Mouse (Mus musculus) forebrain, embryonic 13.5 days (tissue): Measurements from ENCODE around the gene Pop5. TPM values are rescaled to one million over a fixed set of nuclear protein-coding genes. Genes with fewer than 3 reads are reported as not detected.

ENCODE experiments used
- ATAC-seq: fragments of 200-750 bp; cut with Nextera tagmentation; 2 replicates; pipeline ENCODE4 v1.8.0; 2017
- H3K27ac ChIP-seq: fragments of 300-500 bp; sonication (generic); 2 replicates; pipeline ENCODE4 v1.5.1; 2015; ENCODE audit warnings: inconsistent platforms, mild to moderate bottlenecking, moderate library complexity
- H3K27me3 ChIP-seq: fragments of 300-500 bp; sonication (generic); 2 replicates; pipeline ENCODE4 v1.6.1; 2015; ENCODE audit warnings: mild to moderate bottlenecking, inconsistent platforms
- H3K36me3 ChIP-seq: fragments of 300-500 bp; sonication (generic); 2 replicates; pipeline ENCODE4 v1.6.1; 2015; ENCODE audit warnings: mild to moderate bottlenecking, inconsistent platforms; ENCODE audit not compliant: poor library complexity, severe bottlenecking
- H3K4me1 ChIP-seq: fragments of 300-500 bp; sonication (generic); 2 replicates; pipeline ENCODE4 v1.6.1; 2015; ENCODE audit warnings: inconsistent platforms
- H3K4me2 ChIP-seq: fragments of 300-500 bp; sonication (generic); 2 replicates; pipeline ENCODE4 v1.6.1; 2015; ENCODE audit warnings: inconsistent platforms, mild to moderate bottlenecking, moderate library complexity
- H3K4me3 ChIP-seq: fragments of 300-500 bp; sonication (generic); 2 replicates; pipeline ENCODE4 v1.5.1; 2015; ENCODE audit warnings: mild to moderate bottlenecking, inconsistent platforms
- H3K9ac ChIP-seq: fragments of 300-500 bp; sonication (generic); 2 replicates; pipeline ENCODE4 v1.6.1; 2015; ENCODE audit warnings: mild to moderate bottlenecking, inconsistent platforms
- H3K9me3 ChIP-seq: fragments of 300-500 bp; sonication (generic); replicated peaks from 2 replicates; pipeline ENCODE4 v1.6.1; 2016; ENCODE audit warnings: inconsistent platforms
- WGBS: fragments of 180-500 bp; shearing (Covaris S2); methylation state at CpG from one replicate; pipeline ENCODE4 v1.1.7; 2015; 5-methylcytosine and 5-hydroxymethylcytosine counted together
- polyA plus RNA-seq: library from polyadenylated mRNA; unstranded; fragments of >200 nt; fragmentation: Nextera tagmentation; extraction: Ambion mirVana; gene quantifications from 2 replicates; pipeline ENCODE4 v1.2.1, GENCODE M21; 2015

Gene Pop5
- polyA plus RNA-seq, 1 experiment from 2014 or later = 112 TPM

GRCm38 (mm10) chr5:115203735-115204561 lies 31.7 kb upstream of the Pop5 start:
- H3K9ac ChIP-seq = peak overlapping the region; percentile 56
- peak overlapping the region; percentile 56 for H3K4me2 ChIP-seq
- 0 out of 2 replicates have a peak, but pooled peaks cover 3% of the 10 kb centered on the region for H3K27me3 ChIP-seq
- H3K4me3 ChIP-seq = peak overlapping the region; percentile 24
- H3K9me3 ChIP-seq = no peaks in the 10 kb centered on the region
- 14% methylated on average over 23 of the region's 23 CpGs for WGBS
- ATAC-seq = peak; percentile 73
- peaks cover 22% of the 10 kb centered on the region for H3K4me1 ChIP-seq
- no peaks in the 10 kb centered on the region for H3K36me3 ChIP-seq
- peak overlapping the region; percentile 80 for H3K27ac ChIP-seq

- 5% methylated on average over 31 of the region's 31 CpGs for WGBS
- Histone ChIP-seq H3K4me2 (peak overlapping the region; percentile 56), H3K4me3 (peak overlapping the region; percentile 24), H3K36me3 (no peaks in the 10 kb centered on the region), H3K27ac (peak overlapping the region; percentile 80), H3K9me3 (no peaks in the 10 kb centered on the region), H3K9ac (peak overlapping the region; percentile 56), H3K4me1 (peaks cover 22% of the 10 kb centered on the region), H3K27me3 (0 out of 2 replicates have a peak, but pooled peaks cover 3% of the 10 kb centered on the region)
- peak; percentile 88 for ATAC-seq
These were observed 30.9 kb upstream of the Pop5 start for GRCm38 (mm10) chr5:115204562-115205311.

- Histone ChIP-seq H3K27me3 (0 out of 2 replicates have a peak, but pooled peaks cover 3% of the 10 kb centered on the region), H3K4me1 (peaks cover 22% of the 10 kb centered on the region), H3K9me3 (no peaks in the 10 kb centered on the region), H3K36me3 (no peaks in the 10 kb centered on the region), H3K9ac (no peak overlapping the region), H3K27ac (no peak overlapping the region), H3K4me2 (no peak overlapping the region), H3K4me3 (no peak overlapping the region)
- 61% methylated on average over 5 of the region's 5 CpGs for WGBS
- no peak for ATAC-seq
These were observed 28.4 kb upstream of the Pop5 start for GRCm38 (mm10) chr5:115207244-115207643.

- H3K4me3 ChIP-seq = no peak overlapping the region
- ATAC-seq = no peak
- 0 out of 2 replicates have a peak, but pooled peaks cover 3% of the 10 kb centered on the region for H3K27me3 ChIP-seq
- WGBS = 10% methylated on average over 9 of the region's 16 CpGs
- peaks cover 22% of the 10 kb centered on the region for H3K4me1 ChIP-seq
- no peaks in the 10 kb centered on the region for H3K9me3 ChIP-seq
- H3K27ac ChIP-seq = no peak overlapping the region
- H3K36me3 ChIP-seq = no peaks in the 10 kb centered on the region
- no peak overlapping the region for H3K4me2 ChIP-seq
- no peak overlapping the region for H3K9ac ChIP-seq
These were observed 27.7 kb upstream of the Pop5 start for GRCm38 (mm10) chr5:115207892-115208291.

- no peak for ATAC-seq
- WGBS = 64% methylated on average over 5 of the region's 5 CpGs
- H3K27me3 ChIP-seq = 0 out of 2 replicates have a peak, but pooled peaks cover 3% of the 10 kb centered on the region
- no peak overlapping the region for H3K27ac ChIP-seq
- no peaks in the 10 kb centered on the region for H3K9me3 ChIP-seq
- H3K9ac ChIP-seq = no peak overlapping the region
- H3K4me2 ChIP-seq = no peak overlapping the region
- peaks cover 22% of the 10 kb centered on the region for H3K4me1 ChIP-seq
- no peaks in the 10 kb centered on the region for H3K36me3 ChIP-seq
- H3K4me3 ChIP-seq = no peak overlapping the region
These were observed 27.0 kb upstream of the Pop5 start for GRCm38 (mm10) chr5:115208601-115209000.

DNA sequence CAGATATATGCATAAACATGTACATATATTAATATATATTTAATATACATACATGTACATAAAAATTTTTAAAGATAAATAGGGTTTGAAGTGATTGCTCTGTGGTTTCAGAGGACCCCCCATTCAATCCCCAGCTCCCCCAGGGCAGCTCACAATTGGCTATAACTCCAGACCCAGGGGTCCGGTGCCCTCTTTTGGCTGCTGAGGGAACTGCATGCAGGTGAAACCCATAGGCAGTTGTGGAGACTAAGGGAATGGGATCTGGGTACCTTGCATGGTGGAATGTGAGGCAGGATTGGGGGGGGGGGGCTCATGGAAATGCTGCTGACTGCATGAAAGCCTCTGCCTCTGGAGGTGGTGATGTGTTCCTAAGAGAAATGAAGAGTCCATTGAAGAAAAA lies 25.3 kb upstream of the Pop5 start:
- Histone ChIP-seq H3K36me3 (no peaks in the 10 kb centered on the region), H3K9me3 (no peaks in the 10 kb centered on the region), H3K4me3 (no peak overlapping the region), H3K4me1 (peaks cover 7% of the 10 kb centered on the region), H3K4me2 (no peak overlapping the region), H3K27me3 (peaks cover 8% of the 10 kb centered on the region; the same call in 1 of the 2 replicates), H3K27ac (no peak overlapping the region), H3K9ac (no peak overlapping the region)
- 11% methylated on average over 1 of the region's 1 CpGs for WGBS
- ATAC-seq = no peak

GRCm38 (mm10) chr5:115212451-115212850 lies 23.2 kb upstream of the Pop5 start:
- H3K36me3 ChIP-seq = no peaks in the 10 kb centered on the region
- H3K9ac ChIP-seq = no peak overlapping the region
- H3K4me2 ChIP-seq = no peak overlapping the region
- peaks cover 13% of the 10 kb centered on the region for H3K4me1 ChIP-seq
- H3K27me3 ChIP-seq = peaks cover 8% of the 10 kb centered on the region; the same call in 1 of the 2 replicates
- H3K4me3 ChIP-seq = no peak overlapping the region
- no peak overlapping the region for H3K27ac ChIP-seq
- 78% methylated on average over 9 of the region's 9 CpGs for WGBS
- ATAC-seq = no peak
- no peaks in the 10 kb centered on the region for H3K9me3 ChIP-seq

DNA sequence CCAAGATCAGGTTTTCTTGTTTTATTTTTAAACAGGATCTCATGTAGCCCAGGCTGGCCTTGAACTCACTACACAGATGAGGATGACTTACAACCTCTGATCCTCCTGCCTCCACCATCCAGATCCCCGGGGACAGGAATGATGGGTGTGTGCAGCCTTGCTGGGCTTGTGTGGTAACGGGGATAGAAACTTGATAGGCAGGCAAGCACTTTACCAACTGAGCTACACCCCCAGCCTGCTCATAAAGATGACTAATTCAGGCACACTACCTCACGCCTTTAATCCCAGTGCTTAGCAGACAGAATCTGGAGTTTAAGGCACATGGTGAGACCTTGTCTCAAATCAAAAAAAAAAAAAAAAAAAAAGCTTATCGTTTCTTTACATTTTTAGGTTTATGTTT lies 22.8 kb upstream of the Pop5 start:
- no peaks in the 10 kb centered on the region for H3K9me3 ChIP-seq
- no peaks in the 10 kb centered on the region for H3K36me3 ChIP-seq
- no peak overlapping the region for H3K4me2 ChIP-seq
- no peak overlapping the region for H3K9ac ChIP-seq
- 69% methylated on average over 4 of the region's 4 CpGs for WGBS
- H3K4me3 ChIP-seq = no peak overlapping the region
- peaks cover 13% of the 10 kb centered on the region for H3K4me1 ChIP-seq
- ATAC-seq = no peak
- H3K27me3 ChIP-seq = peaks cover 8% of the 10 kb centered on the region; the same call in 1 of the 2 replicates
- no peak overlapping the region for H3K27ac ChIP-seq

- Histone ChIP-seq H3K9me3 (no peaks in the 10 kb centered on the region), H3K9ac (peak overlapping the region; percentile 78), H3K4me2 (peak overlapping the region; percentile 76), H3K4me3 (peak overlapping the region; percentile 46), H3K27me3 (peaks cover 10% of the 10 kb centered on the region; the same call in 1 of the 2 replicates), H3K36me3 (no peaks in the 10 kb centered on the region), H3K4me1 (peaks cover 8% of the 10 kb centered on the region), H3K27ac (peak overlapping the region; percentile 61)
- WGBS = 0% methylated on average over 16 of the region's 17 CpGs
- ATAC-seq = peak; percentile 78
These were observed 20.8 kb upstream of the Pop5 start for GRCm38 (mm10) chr5:115214864-115215263.

DNA sequence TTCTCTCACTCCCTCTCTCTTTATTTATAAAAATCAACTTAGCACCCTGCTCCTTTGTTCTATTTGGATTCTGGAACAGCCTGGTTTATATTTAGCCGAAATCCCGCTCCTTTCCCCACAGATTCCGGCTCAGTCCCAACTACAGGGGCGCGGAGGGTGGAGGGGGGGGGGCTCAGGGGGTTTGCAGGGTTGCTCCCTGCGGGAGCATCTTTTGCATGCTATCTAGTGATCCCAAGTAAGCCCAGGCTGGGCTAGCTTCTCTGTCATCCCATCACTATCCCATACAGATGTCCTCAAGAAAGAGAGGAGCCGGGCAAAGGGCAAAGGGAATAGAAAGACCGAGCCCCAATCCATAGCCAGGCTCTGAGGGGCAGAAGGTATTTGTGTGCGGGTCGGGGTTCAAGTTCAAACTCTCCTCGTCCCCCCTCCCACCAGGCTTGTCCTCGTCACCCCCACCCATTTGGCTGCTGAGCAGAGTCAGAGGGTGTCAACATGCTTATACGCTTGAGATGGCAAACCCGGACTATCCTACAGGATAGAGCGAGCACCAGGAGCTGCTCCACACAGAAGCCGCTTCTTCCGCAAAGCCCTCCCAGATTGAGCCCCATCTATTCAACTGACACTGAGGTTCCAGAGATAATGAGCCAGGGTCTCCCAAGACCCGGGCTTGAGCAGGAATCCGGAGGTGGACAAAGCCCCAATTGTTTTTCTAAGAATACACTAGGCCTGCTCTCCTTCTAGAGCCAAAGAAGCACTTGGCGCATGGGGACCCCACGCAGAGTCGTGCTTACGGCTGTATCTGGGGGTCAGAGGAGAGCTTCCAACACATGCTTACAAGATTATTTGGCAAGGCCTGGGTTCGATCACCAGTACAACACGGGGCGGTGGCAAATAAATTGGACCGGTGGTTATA lies 20.1 kb upstream of the Pop5 start:
- H3K27ac ChIP-seq = peak overlapping the region; percentile 61
- 9% methylated on average over 27 of the region's 27 CpGs for WGBS

GRCm38 (mm10) chr5:115217998-115218397 lies 17.6 kb upstream of the Pop5 start:
- Histone ChIP-seq H3K4me3 (no peak overlapping the region), H3K9me3 (0 out of 2 replicates have a peak, but pooled peaks cover 5% of the 10 kb centered on the region), H3K27me3 (peaks cover 13% of the 10 kb centered on the region; the same call in 1 of the 2 replicates), H3K36me3 (no peaks in the 10 kb centered on the region), H3K27ac (no peak overlapping the region), H3K4me1 (peaks cover 19% of the 10 kb centered on the region), H3K9ac (no peak overlapping the region), H3K4me2 (no peak overlapping the region)
- 93% methylated on average over 12 of the region's 12 CpGs for WGBS
- ATAC-seq = no peak

More for the DNA sequence above, 20.1 kb upstream of the Pop5 start:
- Histone ChIP-seq H3K4me2 (peak overlapping the region; percentile 76), H3K27me3 (peaks cover 13% of the 10 kb centered on the region; the same call in 1 of the 2 replicates), H3K9me3 (no peaks in the 10 kb centered on the region), H3K36me3 (no peaks in the 10 kb centered on the region), H3K4me1 (peaks cover 9% of the 10 kb centered on the region), H3K4me3 (peak overlapping the region; percentile 46), H3K9ac (peak overlapping the region; percentile 78)
- ATAC-seq = peak; percentile 42; the same call in 1 of the 2 replicates
